Mouse (Mus musculus): ENCODE results near the gene Orc5. TPM values are rescaled to one million over a fixed set of nuclear protein-coding genes. Genes with fewer than 3 reads are reported as not detected.
A peak's percentile ranks its signal among the peaks of the same experiment; 100 is the strongest.

Orc5 gene
- total and polyA plus RNA-seq, 3 experiments = 75.7 to 76.5 TPM; not detected in 1

GRCm38 (mm10) chr5:22572456-22572855 lies 22.2 kb upstream of the Orc5 start:
- no peaks in the 10 kb centered on the region for H3K27me3 ChIP-seq (ENCODE audit: control insufficient read depth in 1 of 2, insufficient read depth in 2 of 2, low read length in 2 of 2)
- peaks cover 0 to 2% of the 10 kb centered on the region in 2 experiments; a peak in 1 of 4 replicates for H3K36me3 ChIP-seq (ENCODE audit: control insufficient read depth in 1 of 2, insufficient read depth in 2 of 2, low read length in 2 of 2)
- H3K4me3 ChIP-seq (ENCODE audit: control insufficient read depth in 1 of 2, insufficient read depth in 1 of 2, low read depth in 2 of 2, low read length in 2 of 2) = no peak overlapping the region
- H3K9ac ChIP-seq (ENCODE audit: control insufficient read depth, low read depth, low read length, poor library complexity, severe bottlenecking) = no peak overlapping the region
- H3K4me1 ChIP-seq (ENCODE audit: control insufficient read depth in 1 of 2, insufficient read depth in 2 of 2, low read length in 2 of 2) = no peaks in the 10 kb centered on the region
- TF ChIP-seq ZMIZ1 (IDR thresholded peaks at IDR 0.05; ENCODE audit: low read depth, low read length) = no peak
- TF ChIP-seq GATA1 (IDR thresholded peaks at IDR 0.05; ENCODE audit: low read depth, low read length) = peak; percentile 47
- TF ChIP-seq ETS1 (IDR thresholded peaks at IDR 0.05; ENCODE audit: low read depth, low read length) = peak; percentile 38; the same call in 1 of the 2 replicates
- TF ChIP-seq SIN3A (IDR thresholded peaks at IDR 0.05; ENCODE audit: low read length) = peak; percentile 37; the same call in 1 of the 2 replicates
- peak; percentile 37 to 52; a peak in 1 of 4 replicates for TF ChIP-seq EP300 (IDR thresholded peaks at IDR 0.05; ENCODE audit: low read depth in 1 of 2, low read length in 2 of 2)
- H3K27ac ChIP-seq (ENCODE audit: control insufficient read depth, low read depth, low read length) = no peak overlapping the region
- no peaks in the 10 kb centered on the region for H3K79me2 ChIP-seq (ENCODE audit: control insufficient read depth, insufficient read depth, low read length, poor library complexity)
- no peaks in the 10 kb centered on the region for H3K9me3 ChIP-seq (replicated peaks; ENCODE audit: insufficient read depth, low read length)
- DNase-seq (ENCODE audit: low read depth, low spot score) = peak; percentile 61

GRCm38 (mm10) chr5:22565708-22566107 lies 15.5 kb upstream of the Orc5 start:
- H3K27ac ChIP-seq (ENCODE audit: control insufficient read depth, low read depth, low read length) = no peak overlapping the region
- H3K27me3 ChIP-seq (ENCODE audit: control insufficient read depth in 1 of 2, insufficient read depth in 2 of 2, low read length in 2 of 2) = no peaks in the 10 kb centered on the region
- H3K9me3 ChIP-seq (replicated peaks; ENCODE audit: insufficient read depth, low read length) = no peaks in the 10 kb centered on the region
- H3K36me3 ChIP-seq (ENCODE audit: control insufficient read depth in 1 of 2, insufficient read depth in 2 of 2, low read length in 2 of 2) = peaks cover 0 to 6% of the 10 kb centered on the region in 2 experiments; a peak in 2 of 4 replicates
- TF ChIP-seq ZMIZ1 (IDR thresholded peaks at IDR 0.05; ENCODE audit: low read depth, low read length) (no peak), EP300 (IDR thresholded peaks at IDR 0.05; ENCODE audit: low read depth in 1 of 2, low read length in 2 of 2) (no peak), ZC3H11A (IDR thresholded peaks at IDR 0.05; ENCODE audit: low read depth, low read length) (no peak), RAD21 (IDR thresholded peaks at IDR 0.05; ENCODE audit: low read depth, low read length) (no peak), USF2 (IDR thresholded peaks at IDR 0.05; ENCODE audit: borderline replicate concordance in 1 of 2, insufficient read depth in 1 of 2, low read depth in 1 of 2, low read length in 2 of 2) (no peak), NELFE (IDR thresholded peaks at IDR 0.05; ENCODE audit: low read depth, low read length) (no peak), RCOR1 (IDR thresholded peaks at IDR 0.05; ENCODE audit: low read depth, low read length) (no peak)
- H3K79me2 ChIP-seq (ENCODE audit: control insufficient read depth, insufficient read depth, low read length, poor library complexity) = no peaks in the 10 kb centered on the region
- DNase-seq (ENCODE audit: low read depth, low spot score) = no peak
- no peak overlapping the region for H3K4me3 ChIP-seq (ENCODE audit: control insufficient read depth in 1 of 2, insufficient read depth in 1 of 2, low read depth in 2 of 2, low read length in 2 of 2)
- no peak overlapping the region for H3K9ac ChIP-seq (ENCODE audit: control insufficient read depth, low read depth, low read length, poor library complexity, severe bottlenecking)
- H3K4me1 ChIP-seq (ENCODE audit: control insufficient read depth in 1 of 2, insufficient read depth in 2 of 2, low read length in 2 of 2) = peaks cover 0 to 5% of the 10 kb centered on the region in 2 experiments; a peak in 1 of 4 replicates

- Histone ChIP-seq H3K79me2 (ENCODE audit: control insufficient read depth, insufficient read depth, low read length, poor library complexity) (no peaks in the 10 kb centered on the region), H3K4me1 (ENCODE audit: control insufficient read depth in 1 of 2, insufficient read depth in 2 of 2, low read length in 2 of 2) (peaks cover 0 to 5% of the 10 kb centered on the region in 2 experiments; a peak in 2 of 4 replicates), H3K27me3 (ENCODE audit: control insufficient read depth in 1 of 2, insufficient read depth in 2 of 2, low read length in 2 of 2) (no peaks in the 10 kb centered on the region), H3K27ac (ENCODE audit: control insufficient read depth, low read depth, low read length) (no peak overlapping the region), H3K9ac (ENCODE audit: control insufficient read depth, low read depth, low read length, poor library complexity, severe bottlenecking) (no peak overlapping the region), H3K36me3 (ENCODE audit: control insufficient read depth in 1 of 2, insufficient read depth in 2 of 2, low read length in 2 of 2) (peaks cover 0 to 3% of the 10 kb centered on the region in 2 experiments; a peak in 2 of 4 replicates), H3K9me3 (replicated peaks; ENCODE audit: insufficient read depth, low read length) (no peaks in the 10 kb centered on the region), H3K4me3 (ENCODE audit: control insufficient read depth in 1 of 2, insufficient read depth in 1 of 2, low read depth in 2 of 2, low read length in 2 of 2) (no peak overlapping the region)
- DNase-seq (ENCODE audit: low read depth, low spot score) = no peak
- TF ChIP-seq USF2 (IDR thresholded peaks at IDR 0.05; ENCODE audit: borderline replicate concordance in 1 of 2, insufficient read depth in 1 of 2, low read depth in 1 of 2, low read length in 2 of 2) (no peak), GATA1 (IDR thresholded peaks at IDR 0.05; ENCODE audit: low read depth, low read length) (no peak), GABPA (IDR thresholded peaks at IDR 0.05; ENCODE audit: low read depth, low read length) (no peak), ZMIZ1 (IDR thresholded peaks at IDR 0.05; ENCODE audit: low read depth, low read length) (no peak), ETS1 (IDR thresholded peaks at IDR 0.05; ENCODE audit: low read depth, low read length) (no peak), NELFE (IDR thresholded peaks at IDR 0.05; ENCODE audit: low read depth, low read length) (no peak), BHLHE40 (IDR thresholded peaks at IDR 0.05; ENCODE audit: borderline replicate concordance, low read depth, low read length) (no peak), HCFC1 (IDR thresholded peaks at IDR 0.05; ENCODE audit: low read depth, low read length) (no peak), SMC3 (IDR thresholded peaks at IDR 0.05; ENCODE audit: low read depth, low read length) (no peak), USF1 (IDR thresholded peaks at IDR 0.05; ENCODE audit: low read depth, low read length) (no peak)
Measured at GRCm38 (mm10) chr5:22559801-22560200, 9.6 kb upstream of the Orc5 start.
